Mouse (Mus musculus) erythroblast, adult 5-6 weeks (primary cell): ENCODE measurements around the gene Ktn1. TPM values are rescaled to one million over a fixed set of nuclear protein-coding genes. Genes with fewer than 3 reads are reported as not detected.

Source experiments
- ATAC-seq: replicated peaks from 2 replicates; pipeline ENCODE4 v1.8.0; 2016; ENCODE audit warnings: moderate number of reproducible peaks, mild to moderate bottlenecking, moderate TSS enrichment, inconsistent platforms; ENCODE audit not compliant: poor library complexity, low FRiP score, severe bottlenecking
- total RNA-seq, 2 experiments: library from RNA; stranded (forward) in 1 of 2; stranded (reverse) in 1 of 2; fragments of 150-400 nt in 1 of 2; fragments of 200-764, 138-1000 nt in 1 of 2; gene quantifications; 2 replicates each; pipeline versions ENCODE4 v1.2.3 to v1.2.4; 2015 to 2017; ENCODE audit warnings: low replicate concordance in 2 of 2

The Ktn1 gene
- total RNA-seq, 2 experiments from 2014 or later = 17.8 to 48.0 TPM

DNA sequence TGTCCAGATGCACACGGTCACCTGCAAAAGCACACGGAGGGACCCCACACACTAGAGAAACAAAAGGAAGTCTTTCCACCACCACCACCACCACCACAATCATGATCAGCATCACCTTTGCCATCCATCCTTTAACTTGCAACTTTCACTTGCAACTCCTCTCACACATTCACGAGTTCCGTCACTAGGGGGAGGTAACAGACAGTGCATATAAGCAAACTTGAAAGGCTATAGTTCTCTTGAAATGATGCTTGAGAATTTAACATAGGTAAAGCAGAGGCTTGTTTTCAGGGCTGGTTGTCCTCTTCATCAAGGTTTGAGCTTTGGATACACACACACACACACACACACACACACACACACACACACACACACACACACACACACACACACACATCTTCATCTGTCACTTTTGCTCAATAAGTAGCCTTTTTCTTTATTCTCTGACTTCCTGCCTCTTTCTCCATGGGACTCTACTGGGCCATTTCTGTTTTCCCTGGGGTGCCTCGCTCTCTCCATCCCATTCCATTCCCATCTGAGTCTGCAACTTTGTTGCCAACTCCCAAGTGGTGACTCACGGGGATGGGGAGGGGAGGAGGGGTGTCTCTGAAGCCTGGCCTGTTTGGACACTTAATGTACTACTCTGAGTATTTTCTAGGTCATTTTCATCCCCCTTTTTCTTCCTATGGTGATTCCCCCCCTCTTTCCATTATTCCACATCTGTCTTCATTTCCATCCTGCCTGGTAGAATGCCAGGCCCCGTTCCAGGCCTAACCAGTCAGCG, 103.4 kb downstream of the Ktn1 start:
- no peak for ATAC-seq

GRCm38 (mm10) chr14:47753561-47753960, 105.3 kb downstream of the Ktn1 start:
- ATAC-seq = no peak

- ATAC-seq = no peak
Observed at GRCm38 (mm10) chr14:47754253-47754897, 106.1 kb downstream of the Ktn1 start.

DNA sequence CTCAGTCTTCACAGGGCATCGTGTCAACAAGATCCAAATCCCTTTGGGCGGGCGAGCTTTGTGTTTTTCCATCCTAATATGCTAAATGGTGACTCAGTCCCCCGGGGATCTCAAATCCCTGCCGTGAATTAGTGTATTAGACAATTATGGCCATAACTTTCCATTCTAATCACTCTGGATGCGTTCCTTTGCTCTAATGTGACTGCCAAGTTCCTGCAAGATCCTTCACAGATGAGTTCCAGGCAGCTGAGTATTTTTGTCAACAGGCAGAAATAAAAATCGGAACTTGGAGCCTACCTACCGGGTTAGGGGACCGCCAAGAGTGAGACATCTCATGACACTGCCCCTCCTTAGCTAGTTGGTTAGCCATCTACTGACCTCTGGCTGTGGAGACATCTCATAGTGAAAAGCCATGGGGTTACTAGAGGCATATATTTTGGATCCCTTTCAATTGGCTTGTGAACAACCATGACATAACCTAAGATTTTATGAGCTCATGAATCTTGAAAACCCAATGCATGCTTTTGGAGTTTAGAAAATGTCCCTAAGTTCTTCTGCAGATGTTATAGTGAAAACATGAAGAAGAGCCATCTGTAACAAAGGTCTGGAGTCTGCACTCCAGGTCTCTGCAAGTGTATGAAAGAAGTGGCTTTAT, 108.3 kb downstream of the Ktn1 start:
- ATAC-seq = no peak

- ATAC-seq = no peak
Observed at GRCm38 (mm10) chr14:47765192-47765591, 116.9 kb downstream of the Ktn1 start.

DNA sequence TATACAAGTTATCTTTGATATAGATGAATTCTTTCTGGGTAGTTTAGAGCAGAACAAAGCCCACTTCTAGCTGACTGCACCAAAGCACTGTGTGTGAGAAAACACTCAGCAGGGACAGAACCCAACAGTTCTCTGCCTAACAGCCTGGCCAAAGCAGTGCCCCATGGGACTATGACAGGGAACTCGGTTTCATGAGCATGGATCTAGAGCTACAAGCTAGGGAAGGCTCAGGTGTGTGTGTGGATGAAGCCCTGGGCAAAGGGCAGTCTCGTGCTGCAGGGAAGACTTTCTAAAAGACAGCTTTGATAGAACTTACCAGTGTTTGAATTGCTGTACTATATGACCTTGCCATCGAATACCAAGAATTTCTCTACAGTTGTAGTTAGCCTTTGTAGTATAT, 117.5 kb downstream of the Ktn1 start:
- ATAC-seq = no peak

DNA sequence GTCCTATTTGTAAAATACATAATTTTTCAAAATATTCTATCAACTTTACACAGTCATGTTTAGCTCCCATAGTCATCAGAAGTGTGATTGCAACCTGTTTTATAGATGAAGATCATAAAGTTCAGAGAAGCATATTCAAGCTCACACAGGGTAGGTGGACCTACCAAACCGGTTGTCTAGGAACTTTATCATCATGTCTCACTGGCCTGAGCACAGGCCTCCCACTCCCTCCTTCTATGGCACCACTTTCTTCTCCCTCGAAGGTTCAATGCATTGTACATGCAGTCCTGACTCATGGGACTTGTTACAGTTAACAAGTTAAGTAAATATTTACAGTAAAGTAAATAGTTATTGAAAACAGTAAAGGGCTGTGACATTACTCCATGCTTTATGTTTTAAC, 118.1 kb downstream of the Ktn1 start:
- no peak for ATAC-seq

- ATAC-seq = no peak
Observed at GRCm38 (mm10) chr14:47771496-47771895, 123.2 kb downstream of the Ktn1 start.

- ATAC-seq = no peak
Observed at GRCm38 (mm10) chr14:47775543-47775942, 127.3 kb downstream of the Ktn1 start.

GRCm38 (mm10) chr14:47776260-47777035, 128.2 kb downstream of the Ktn1 start:
- no peak for ATAC-seq

GRCm38 (mm10) chr14:47786112-47786511, 137.9 kb downstream of the Ktn1 start:
- no peak for ATAC-seq

Other genes with a start within 250 kb of the Ktn1 start
- 42.8 and 49.2 TPM in 2 replicates for gene Dlgap5, start 230.0 kb upstream of the Ktn1 start, total RNA-seq (2015; ENCODE audit: low replicate concordance)
- 64.0 and 79.3 TPM in 2 replicates for gene Dlgap5, start 230.0 kb upstream of the Ktn1 start, total RNA-seq (2017; ENCODE audit: low replicate concordance)
- 153 and 163 TPM in 2 replicates for gene Fbxo34, start 198.0 kb upstream of the Ktn1 start, total RNA-seq (2015; ENCODE audit: low replicate concordance)
- 302 and 381 TPM in 2 replicates for gene Fbxo34, start 198.0 kb upstream of the Ktn1 start, total RNA-seq (2017; ENCODE audit: low replicate concordance)
- gene Atg14, start 77.8 kb upstream of the Ktn1 start, total RNA-seq (2015; ENCODE audit: low replicate concordance) = 11.5 and 30.7 TPM in 2 replicates
- gene Atg14, start 77.8 kb upstream of the Ktn1 start, total RNA-seq (2017; ENCODE audit: low replicate concordance) = 49.3 and 53.5 TPM in 2 replicates